In the genomic region with DNA sequence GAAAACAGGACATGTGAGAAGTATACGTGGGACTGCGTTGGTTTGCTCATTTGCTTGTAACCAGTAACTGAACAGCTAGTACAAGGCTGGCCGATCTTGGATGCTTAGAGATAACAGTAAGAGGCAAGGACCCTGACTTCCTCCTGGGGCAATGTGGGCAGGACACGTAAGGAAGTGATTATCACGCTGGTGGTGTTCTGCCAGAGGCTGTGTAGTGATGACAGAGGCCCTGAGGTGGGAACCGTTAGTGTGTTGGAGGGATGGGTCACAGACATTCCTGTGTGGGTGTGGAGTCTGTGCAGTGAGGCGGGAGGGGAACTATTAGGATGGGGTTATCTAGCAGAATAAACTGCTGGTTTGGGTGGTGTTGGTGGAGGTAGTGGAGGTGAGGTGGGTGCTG, we compare ENCODE assay signal across 16 mouse cellular contexts.
DNase-seq lines count a peak whose midpoint lies in the region; ATAC-seq lines count a peak whose summit lies in the region.
"Had no signal": no experiment of that assay in that cellular context is flagged by ENCODE, and none has a peak within 500 bp of the region (broad histone marks: within the 10 kb centered on the region; RNA-seq: fewer than 3 reads in every experiment).

No protein-coding gene starts in this region.

- H3K4me1 ChIP-seq in lung, embryonic 16.5 days (replicated peaks; ENCODE audit: control insufficient read depth, insufficient read depth, low read length) = peaks cover 22% of the 10 kb centered on the region
- H3K4me1 ChIP-seq in liver, embryonic 15.5 days (replicated peaks) = peaks cover 39% of the 10 kb centered on the region
- H3K4me1 ChIP-seq in intestine, embryonic 16.5 days (ENCODE audit: control insufficient read depth, insufficient read depth, low read length) = 0 out of 2 replicates have a peak, but pooled peaks cover 2% of the 10 kb centered on the region
- H3K4me1 ChIP-seq: hindbrain, embryonic 15.5 days; midbrain, embryonic 13.5 days had no signal

- peak; percentile 5; the same call in 1 of the 2 replicates for ATAC-seq in lung, embryonic 16.5 days (ENCODE audit: low read depth)
- peak; percentile 62 for ATAC-seq in liver, embryonic 15.5 days (ENCODE audit: insufficient read depth)
- no peak for ATAC-seq in intestine, embryonic 16.5 days
- ATAC-seq: activated CD4-positive, CD25-positive, alpha-beta regulatory T cell, adult 4 months; midbrain, embryonic 13.5 days had no signal

- H3K27ac ChIP-seq in lung, embryonic 16.5 days (ENCODE audit: low read length) = no peak overlapping the region
- H3K27ac ChIP-seq in liver, embryonic 15.5 days (replicated peaks) = peak overlapping the region; percentile 48
- no peak overlapping the region for H3K27ac ChIP-seq in intestine, embryonic 16.5 days (ENCODE audit: low read length)
- H3K27ac ChIP-seq: forebrain, embryonic 10.5 days; hindbrain, embryonic 15.5 days; midbrain, embryonic 13.5 days had no signal

- no peak overlapping the region for H3K4me2 ChIP-seq in lung, embryonic 16.5 days (ENCODE audit: low read depth, low read length)
- no peak overlapping the region for H3K4me2 ChIP-seq in liver, embryonic 15.5 days
- H3K4me2 ChIP-seq in intestine, embryonic 16.5 days (ENCODE audit: low read depth, low read length) = no peak overlapping the region
- H3K4me2 ChIP-seq: hindbrain, embryonic 15.5 days; midbrain, embryonic 13.5 days had no signal

- H3K36me3 ChIP-seq in lung, embryonic 16.5 days (ENCODE audit: control insufficient read depth, insufficient read depth, low read length) = no peaks in the 10 kb centered on the region
- peaks cover 3% of the 10 kb centered on the region; the same call in 1 of the 2 replicates for H3K36me3 ChIP-seq in liver, embryonic 15.5 days (replicated peaks)
- H3K36me3 ChIP-seq in intestine, embryonic 16.5 days (ENCODE audit: control insufficient read depth, insufficient read depth, low read length) = no peaks in the 10 kb centered on the region
- H3K36me3 ChIP-seq: hindbrain, embryonic 15.5 days; midbrain, embryonic 13.5 days had no signal

- no peak overlapping the region for H3K9ac ChIP-seq in lung, embryonic 16.5 days (ENCODE audit: low read length)
- H3K9ac ChIP-seq in liver, embryonic 15.5 days = no peak overlapping the region
- H3K9ac ChIP-seq in intestine, embryonic 16.5 days (ENCODE audit: low read depth, low read length) = no peak overlapping the region
- H3K9ac ChIP-seq: hindbrain, embryonic 15.5 days; midbrain, embryonic 13.5 days had no signal

- H3K9me3 ChIP-seq in lung, embryonic 16.5 days (ENCODE audit: control insufficient read depth, low read length) = no peaks in the 10 kb centered on the region
- no peaks in the 10 kb centered on the region for H3K9me3 ChIP-seq in liver, embryonic 15.5 days (replicated peaks)
- no peaks in the 10 kb centered on the region for H3K9me3 ChIP-seq in intestine, embryonic 16.5 days (ENCODE audit: control insufficient read depth, low read length)
- H3K9me3 ChIP-seq: forebrain, embryonic 10.5 days; hindbrain, embryonic 15.5 days; midbrain, embryonic 13.5 days had no signal

- no peak overlapping the region for H3K4me3 ChIP-seq in lung, embryonic 16.5 days (ENCODE audit: low read length)
- no peak overlapping the region for H3K4me3 ChIP-seq in liver, embryonic 15.5 days (replicated peaks)
- no peak overlapping the region for H3K4me3 ChIP-seq in intestine, embryonic 16.5 days (ENCODE audit: low read length)
- H3K4me3 ChIP-seq: forebrain, embryonic 10.5 days; hindbrain, embryonic 15.5 days; midbrain, embryonic 13.5 days had no signal

- WGBS in lung, embryonic 16.5 days = 55% methylated on average over 7 of the region's 7 CpGs
- 15% methylated on average over 7 of the region's 7 CpGs for WGBS in liver, embryonic 15.5 days (ENCODE audit: insufficient replicate concordance)
- WGBS in intestine, embryonic 16.5 days = 73% methylated on average over 7 of the region's 7 CpGs

- no peaks in the 10 kb centered on the region for H3K27me3 ChIP-seq in lung, embryonic 16.5 days (ENCODE audit: control insufficient read depth, insufficient read depth, low read depth, low read length)
- no peaks in the 10 kb centered on the region for H3K27me3 ChIP-seq in liver, embryonic 15.5 days
- H3K27me3 ChIP-seq in intestine, embryonic 16.5 days (replicated peaks; ENCODE audit: control insufficient read depth, insufficient read depth, low read length) = no peaks in the 10 kb centered on the region
- H3K27me3 ChIP-seq: hindbrain, embryonic 15.5 days; midbrain, embryonic 13.5 days had no signal

- no peak for DNase-seq in lung, adult 18-20 months
- DNase-seq in c-Kit-positive CD71-positive TER-119-positive erythroid progenitor cells, embryonic 14.5 days (ENCODE audit: low spot score) = peak; percentile 13
- DNase-seq in cerebellum, postnatal 10 days = no peak
- DNase-seq in neural tube, embryonic 10.5 days (ENCODE audit: extremely low spot score, low spot score) = no peak
- DNase-seq: cerebellum, adult 11-12 months; heart, adult 18-20 months; kidney, adult 18-20 months; left cerebral cortex, postnatal 4 days; right cerebral cortex, postnatal 25 days had no signal
